Mouse (Mus musculus) ovary, postnatal 10 days (tissue): ENCODE results near the gene Olfr1335.
"Not testable (repeated sequence)": the region's sequence is repeated elsewhere in the genome, so short reads cannot be mapped to it uniquely, and the experiment has no call there.

Experiments used
- DNase-seq: peaks from one replicate; pipeline ENCODE4 v3.0.0; 2022; ENCODE audit warnings: low spot score

Gene Olfr1335

GRCm38 (mm10) chr4:118809844-118810243 is at the start of gene Olfr1335:
TSS of gene Olfr1335 (minus strand) at chr4:118809944.
- no peak for DNase-seq

- no peak for DNase-seq
Measured at GRCm38 (mm10) chr4:118836179-118836578, 26.4 kb upstream of the Olfr1335 start, which contains the start of gene Olfr1333. TSS of gene Olfr1333 (minus strand) at chr4:118836279.

GRCm38 (mm10) chr4:118818921-118819320 is 9.2 kb upstream of the Olfr1335 start:
- DNase-seq, result no peak

GRCm38 (mm10) chr4:118792796-118793195 is 16.9 kb downstream of the Olfr1335 start:
- not testable (repeated sequence) for DNase-seq

- no peak for DNase-seq
Measured at GRCm38 (mm10) chr4:118782486-118782885, 27.3 kb downstream of the Olfr1335 start, which contains the start of gene Olfr1337. TSS of gene Olfr1337 (minus strand) at chr4:118782586.
